Mouse (Mus musculus): ENCODE results near the gene Tada3.

Gene Tada3

GRCm38 (mm10) chr6:113377496-113378385, at the start of gene Tada3, which contains the start of gene Arpc4:
TSS of gene Tada3 (minus strand) at chr6:113377883.
TSS of gene Arpc4 (plus strand) at chr6:113378115.
- peak; percentile 96 for DNase-seq (ENCODE audit: extremely low spot score)

DNA sequence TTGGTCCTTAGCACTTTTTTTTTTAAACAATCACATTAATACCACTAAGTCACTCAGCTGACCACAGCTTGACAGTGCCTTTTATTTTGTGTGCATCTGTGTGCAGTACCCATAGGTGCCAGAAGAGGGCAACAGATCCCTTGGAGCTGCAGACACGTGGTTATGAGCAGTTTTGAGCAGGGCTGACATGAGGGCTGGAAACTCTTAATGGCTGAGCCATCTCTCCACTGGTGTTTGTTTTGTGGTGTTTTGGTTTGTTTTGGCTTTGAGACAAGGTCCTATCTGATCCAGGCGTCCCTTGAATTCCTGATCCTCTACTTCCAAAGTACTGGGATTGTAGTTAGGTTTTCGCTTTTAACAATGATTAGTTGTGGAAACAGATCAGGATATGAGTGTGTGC, 49.7 kb upstream of the Tada3 start:
- DNase-seq (ENCODE audit: extremely low spot score): peak; percentile 40

- no peak for DNase-seq (ENCODE audit: extremely low spot score)
Measured at GRCm38 (mm10) chr6:113426696-113427095, 49.0 kb upstream of the Tada3 start.

DNA sequence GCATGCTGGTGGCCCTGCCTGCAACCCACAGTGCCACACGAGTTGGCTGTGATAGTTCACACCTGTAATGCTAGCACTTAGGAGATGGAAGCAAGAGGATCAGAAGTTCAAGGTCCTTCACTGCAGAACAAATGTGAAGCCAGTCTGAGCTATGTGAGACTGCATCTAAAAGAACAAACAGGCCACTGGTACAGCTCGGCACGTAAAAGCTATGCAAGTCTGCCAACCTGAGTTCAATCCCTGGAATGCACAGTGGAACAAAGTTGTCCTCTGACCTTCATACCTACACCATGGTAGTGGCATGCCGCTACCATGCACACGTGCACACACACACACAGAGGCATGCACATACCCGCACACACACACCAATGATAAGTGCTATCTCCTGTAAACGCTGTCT, 46.5 kb upstream of the Tada3 start:
- DNase-seq (ENCODE audit: extremely low spot score): no peak

GRCm38 (mm10) chr6:113423000-113423399, 45.3 kb upstream of the Tada3 start:
- no peak for DNase-seq (ENCODE audit: extremely low spot score)

GRCm38 (mm10) chr6:113419199-113419587, 41.5 kb upstream of the Tada3 start, which contains the start of gene Rpusd3:
TSS of gene Rpusd3 (minus strand) at chr6:113419340.
- peak; percentile 95 for DNase-seq (ENCODE audit: extremely low spot score)

GRCm38 (mm10) chr6:113418441-113419198, 40.9 kb upstream of the Tada3 start:
- no peak for DNase-seq (ENCODE audit: extremely low spot score)

DNA sequence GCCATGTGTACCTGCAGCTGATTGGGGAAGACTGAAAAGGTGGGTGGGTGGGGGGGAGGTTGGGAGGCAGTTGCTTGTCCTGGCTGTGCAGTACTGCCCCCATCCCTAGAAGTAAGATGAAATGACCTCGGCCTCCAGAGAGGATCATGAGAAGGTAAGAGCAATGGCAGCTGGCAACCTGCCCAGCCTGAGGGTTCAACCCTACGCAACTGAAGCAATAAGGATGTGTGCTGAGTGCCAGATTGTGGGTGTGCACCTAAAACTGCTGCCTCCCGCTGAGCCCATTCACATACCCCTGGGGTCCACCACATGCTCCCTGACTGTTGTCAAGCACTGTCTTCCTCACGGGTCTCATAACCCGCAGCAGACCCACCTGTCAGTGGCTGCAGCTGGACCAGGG, 38.7 kb upstream of the Tada3 start:
- DNase-seq (ENCODE audit: extremely low spot score): no peak

DNA sequence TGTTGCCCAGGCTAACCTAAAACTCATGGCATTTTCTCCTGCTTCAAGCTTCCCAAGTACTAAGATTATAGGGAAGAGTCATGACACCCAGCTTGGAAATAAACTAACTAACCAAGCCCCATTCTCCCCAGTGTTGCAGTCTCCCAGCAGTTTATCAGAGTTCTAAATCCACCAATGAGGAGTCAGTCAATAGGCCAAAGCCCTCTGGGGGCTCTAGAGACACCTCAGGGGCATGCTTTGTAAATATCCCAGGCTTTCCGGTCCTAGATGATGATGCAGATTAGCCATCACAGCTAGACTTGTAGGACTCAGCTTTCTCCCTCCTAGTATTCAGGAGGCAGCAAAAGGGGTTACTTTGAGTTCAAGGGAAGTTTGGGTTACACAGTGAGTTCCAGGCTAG, 32.3 kb upstream of the Tada3 start:
- no peak for DNase-seq (ENCODE audit: extremely low spot score)

- no peak for DNase-seq (ENCODE audit: extremely low spot score)
Measured at GRCm38 (mm10) chr6:113406683-113407082, 29.0 kb upstream of the Tada3 start.

DNA sequence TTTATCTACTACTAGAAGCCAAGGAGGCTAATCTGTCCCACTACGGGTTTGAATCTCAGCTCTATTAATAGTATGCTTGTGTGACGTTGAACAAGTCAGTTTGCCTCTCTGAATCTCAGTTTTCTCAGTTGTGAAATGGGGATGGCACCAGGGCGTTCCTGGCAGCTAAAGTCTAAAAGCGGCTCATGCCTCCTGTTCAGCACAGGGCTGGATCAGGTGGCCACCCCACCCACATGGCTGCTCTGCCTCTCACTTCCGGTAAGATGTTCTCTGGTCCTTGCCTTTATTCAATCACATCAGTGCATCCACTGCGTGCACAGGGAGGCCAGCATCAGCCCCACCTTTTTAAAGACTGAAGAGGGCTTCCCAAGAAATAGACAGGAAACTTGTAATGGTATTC, 27.8 kb upstream of the Tada3 start:
- DNase-seq (ENCODE audit: extremely low spot score): no peak

DNA sequence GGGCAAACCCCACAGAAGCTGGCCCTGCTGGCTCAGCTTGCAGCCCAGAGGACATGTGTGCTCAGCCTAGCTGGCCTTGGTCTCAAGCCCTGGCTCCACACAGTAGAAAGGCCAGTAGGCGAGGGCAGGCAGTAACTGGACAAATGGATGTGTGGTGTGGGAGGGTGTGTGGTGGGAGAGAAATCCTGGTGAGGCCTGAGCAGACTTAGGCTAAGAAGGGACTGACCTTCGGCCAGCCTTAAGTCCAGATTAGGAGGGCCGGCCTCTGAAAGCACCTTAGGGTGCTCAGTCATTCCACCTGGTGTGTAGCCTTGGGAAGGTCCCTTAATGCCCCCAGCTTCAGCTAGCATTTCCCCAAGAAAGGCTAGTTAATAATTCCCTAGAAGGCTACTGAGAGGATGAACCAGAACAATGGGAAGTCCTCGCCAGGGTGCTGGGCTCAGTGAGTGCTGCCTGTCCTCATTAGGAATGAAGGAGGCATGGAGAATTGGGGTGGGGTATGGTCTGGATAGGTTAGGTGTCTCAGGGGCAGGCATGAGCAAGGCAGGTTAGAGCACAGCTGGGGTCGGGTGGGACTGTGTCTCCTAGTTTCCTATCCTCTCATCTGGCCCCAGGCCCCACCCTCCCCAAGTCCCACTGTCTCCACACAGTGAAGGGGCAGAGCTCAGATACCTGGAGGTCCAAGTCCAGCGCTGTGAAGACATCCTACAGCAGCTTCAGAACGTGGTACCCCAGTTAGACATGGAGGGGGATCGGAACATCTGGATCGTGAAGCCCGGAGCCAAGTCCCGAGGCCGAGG, 27.2 kb upstream of the Tada3 start:
- no peak for DNase-seq (ENCODE audit: extremely low spot score)

DNA sequence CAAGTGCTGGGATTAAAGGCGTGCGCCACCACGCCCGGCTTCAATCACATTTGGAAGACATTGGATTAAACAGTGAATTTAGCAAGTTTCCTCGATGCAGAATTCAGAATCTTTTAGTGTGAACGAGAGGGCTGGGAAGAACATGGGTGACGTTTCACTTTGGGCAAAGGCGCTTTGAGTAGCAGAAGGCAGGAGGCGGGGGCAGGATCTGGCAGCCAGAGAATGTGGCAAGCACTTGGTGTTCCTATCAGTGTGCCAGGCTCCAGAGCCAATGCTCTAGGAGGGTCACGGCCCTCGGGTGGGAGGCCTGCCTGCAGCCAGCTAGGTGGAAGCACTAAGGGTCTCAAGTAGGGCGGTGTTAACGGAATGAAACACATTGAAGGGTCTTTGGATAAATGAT, 24.4 kb upstream of the Tada3 start:
- no peak for DNase-seq (ENCODE audit: extremely low spot score)

- DNase-seq (ENCODE audit: extremely low spot score): no peak
Measured at GRCm38 (mm10) chr6:113396270-113397030, 18.8 kb upstream of the Tada3 start.

GRCm38 (mm10) chr6:113395501-113395900, 17.8 kb upstream of the Tada3 start:
- DNase-seq (ENCODE audit: extremely low spot score): no peak

GRCm38 (mm10) chr6:113394811-113395210, 17.1 kb upstream of the Tada3 start:
- no peak for DNase-seq (ENCODE audit: extremely low spot score)

DNA sequence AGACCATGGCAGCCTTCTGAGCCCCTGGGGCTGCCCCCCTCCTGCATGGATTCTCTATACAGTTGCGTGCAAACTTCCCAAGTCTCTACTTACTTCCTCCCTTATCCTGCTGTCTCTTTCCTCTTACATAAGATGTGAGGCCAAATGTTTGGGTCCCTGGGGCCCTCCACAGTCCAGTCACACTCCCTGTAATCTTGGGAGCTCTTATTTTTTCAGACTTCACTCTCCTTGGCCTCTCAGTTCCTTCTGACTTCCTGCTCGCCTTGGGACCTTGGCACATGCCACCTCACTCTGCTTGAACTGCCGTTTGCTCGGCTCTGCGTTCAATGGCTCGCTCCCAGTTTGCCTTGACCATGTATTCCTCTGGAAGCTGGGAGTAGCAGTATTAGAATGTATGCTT, 16.3 kb upstream of the Tada3 start:
- DNase-seq (ENCODE audit: extremely low spot score): no peak

DNA sequence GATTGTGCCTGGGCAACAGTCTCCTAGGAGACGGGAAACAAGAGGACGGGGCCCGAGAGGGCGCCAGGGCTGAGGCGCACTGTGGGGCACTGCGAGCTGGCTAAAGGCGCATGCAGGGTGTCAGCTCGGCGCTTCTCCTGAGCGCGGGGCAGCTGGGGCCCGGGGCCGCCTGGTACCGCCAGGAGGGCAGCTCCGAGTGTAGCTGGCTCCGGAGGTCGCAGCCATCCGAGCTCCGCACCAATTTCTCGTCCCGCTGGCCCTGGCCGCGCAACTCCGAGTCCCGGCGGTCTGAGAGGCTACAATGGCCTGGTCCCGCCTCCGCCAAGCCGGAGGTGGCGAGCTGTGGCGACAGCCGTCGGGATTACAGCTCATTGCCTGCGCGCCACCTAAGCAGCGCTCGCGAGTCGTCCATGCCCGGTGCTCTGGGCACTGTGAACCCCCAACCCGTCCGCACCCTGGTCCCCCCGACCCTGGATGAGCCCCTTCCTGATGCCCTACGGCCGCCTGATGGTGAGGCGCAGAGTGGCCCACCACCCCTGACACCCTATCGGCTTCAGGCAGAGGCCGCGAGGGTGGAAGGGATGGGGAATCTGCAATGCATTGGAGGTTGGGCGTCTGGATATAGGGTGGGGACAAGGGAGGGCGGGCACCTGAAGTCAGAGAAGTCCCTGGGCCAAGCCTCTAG, 14.8 kb upstream of the Tada3 start:
- DNase-seq (ENCODE audit: extremely low spot score): peak; percentile 81

GRCm38 (mm10) chr6:113392015-113392386, 14.3 kb upstream of the Tada3 start:
- DNase-seq (ENCODE audit: extremely low spot score): no peak

- no peak for DNase-seq (ENCODE audit: extremely low spot score)
Measured at GRCm38 (mm10) chr6:113390715-113391114, 13.0 kb upstream of the Tada3 start.

DNA sequence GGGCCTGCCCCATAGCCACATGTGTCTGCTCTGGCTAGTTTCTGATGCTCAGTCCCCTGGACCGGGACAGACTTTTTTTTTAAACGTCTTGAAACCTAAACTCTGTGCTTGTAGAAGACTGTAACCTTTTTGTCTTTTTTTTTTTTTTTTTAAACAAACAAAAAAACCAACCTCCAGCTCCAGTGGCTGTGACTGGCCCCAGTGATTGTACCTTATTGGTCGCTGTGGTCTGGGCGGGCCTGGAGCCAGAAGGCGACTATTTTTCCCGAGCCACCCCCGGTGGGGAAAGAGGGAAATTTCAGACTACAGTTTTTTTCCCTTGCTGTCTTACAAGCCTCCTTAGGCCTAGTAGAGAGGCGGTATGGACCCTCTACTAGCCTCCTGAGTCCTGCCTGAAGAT, 11.3 kb upstream of the Tada3 start, which contains the start of gene Ttll3:
TSS of gene Ttll3 (plus strand) at position 301 of the 400 bp plus-strand sequence.
- DNase-seq (ENCODE audit: extremely low spot score): no peak

Data from embryo, embryonic 9.5 days (tissue).